ENCODE assay signal across 17 mouse cellular contexts in the genomic region with DNA sequence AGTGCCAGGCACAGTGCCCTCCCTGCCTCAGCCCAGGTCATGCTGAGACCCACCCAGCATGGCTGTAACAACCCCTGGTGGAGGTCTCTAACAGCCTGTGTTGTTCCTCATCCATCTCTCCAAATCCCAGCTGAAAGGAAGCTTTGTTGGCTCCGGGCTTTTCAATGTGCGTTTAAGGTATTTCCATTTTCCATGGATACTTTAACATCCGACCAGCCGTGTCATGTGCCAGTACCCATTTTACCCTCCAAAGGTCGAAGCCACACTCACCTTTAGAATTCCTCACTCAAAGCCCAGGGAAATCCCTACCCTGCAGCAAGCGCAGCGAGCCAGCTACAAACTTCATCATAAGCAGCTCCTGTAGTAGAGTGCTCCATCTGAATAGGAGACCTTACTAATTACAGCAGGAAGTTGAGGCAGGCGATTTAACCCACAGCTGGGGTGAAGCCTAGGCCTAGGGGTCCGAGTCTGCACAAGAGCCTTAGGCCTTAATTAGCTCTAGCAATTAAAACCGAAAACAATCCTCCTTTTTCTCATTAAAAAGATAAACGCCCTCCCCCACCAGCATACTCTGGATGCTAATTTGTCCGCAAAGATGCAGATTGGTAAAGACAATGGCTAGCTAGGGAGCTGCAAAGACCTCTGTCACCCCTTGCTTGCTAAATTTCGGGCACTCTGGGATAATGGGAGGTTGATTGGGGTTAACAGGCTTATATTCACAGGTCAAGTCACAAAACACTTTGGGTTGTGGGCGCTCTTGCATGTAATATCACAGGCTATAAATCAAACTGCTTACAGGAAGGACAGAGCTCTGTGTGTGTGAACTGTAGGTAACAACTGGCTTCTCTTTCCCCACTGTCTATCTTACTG.
A peak's percentile ranks its signal among the peaks of the same experiment; 100 is the strongest.
DNase-seq lines count a peak whose midpoint lies in the region; ATAC-seq lines count a peak whose summit lies in the region.
"Had no signal": no experiment of that assay in that cellular context is flagged by ENCODE, and none has a peak within 500 bp of the region (broad histone marks: within the 10 kb centered on the region; RNA-seq: fewer than 3 reads in every experiment).

No protein-coding gene starts in this region.

- peaks cover 2% of the 10 kb centered on the region; the same call in 1 of the 2 replicates for H3K27me3 ChIP-seq in kidney, embryonic 14.5 days (ENCODE audit: control insufficient read depth, insufficient read depth, low read length)
- H3K27me3 ChIP-seq in forebrain, embryonic 13.5 days: peaks cover 3% of the 10 kb centered on the region; the same call in 1 of the 2 replicates
- H3K27me3 ChIP-seq: stomach, embryonic 15.5 days had no signal

- no peaks in the 10 kb centered on the region for H3K36me3 ChIP-seq in kidney, embryonic 14.5 days (ENCODE audit: control insufficient read depth, insufficient read depth, low read length)
- H3K36me3 ChIP-seq in forebrain, embryonic 13.5 days (ENCODE audit: poor library complexity, severe bottlenecking): no peaks in the 10 kb centered on the region
- H3K36me3 ChIP-seq: midbrain, embryonic 12.5 days; stomach, embryonic 15.5 days had no signal

- 28% methylated on average over 14 of the region's 14 CpGs for WGBS in kidney, embryonic 14.5 days
- 4% methylated on average over 14 of the region's 14 CpGs for WGBS in forebrain, embryonic 13.5 days

- H3K4me1 ChIP-seq in kidney, embryonic 14.5 days (ENCODE audit: control insufficient read depth, insufficient read depth, low read length): peaks cover 6% of the 10 kb centered on the region; the same call in 1 of the 2 replicates
- peaks cover 19% of the 10 kb centered on the region for H3K4me1 ChIP-seq in forebrain, embryonic 13.5 days
- H3K4me1 ChIP-seq: stomach, embryonic 15.5 days had no signal

- H3K4me2 ChIP-seq in kidney, embryonic 14.5 days (replicated peaks; ENCODE audit: low read depth, low read length): no peak overlapping the region
- peak overlapping the region; percentile 33; the same call in 1 of the 2 replicates for H3K4me2 ChIP-seq in forebrain, embryonic 13.5 days
- H3K4me2 ChIP-seq: lung, embryonic 14.5 days; midbrain, embryonic 12.5 days; stomach, embryonic 15.5 days had no signal

- no peak overlapping the region for H3K4me3 ChIP-seq in kidney, embryonic 14.5 days (ENCODE audit: low read length)
- no peak overlapping the region for H3K4me3 ChIP-seq in forebrain, embryonic 13.5 days
- H3K4me3 ChIP-seq: left cerebral cortex, adult 2 months; midbrain, embryonic 12.5 days; stomach, embryonic 15.5 days had no signal

- H3K27ac ChIP-seq in kidney, embryonic 14.5 days (ENCODE audit: low read depth, low read length): no peak overlapping the region
- peak overlapping the region; percentile 61; the same call in 1 of the 2 replicates for H3K27ac ChIP-seq in forebrain, embryonic 13.5 days
- H3K27ac ChIP-seq: left cerebral cortex, adult 2 months; midbrain, embryonic 12.5 days; stomach, embryonic 15.5 days had no signal

- no peaks in the 10 kb centered on the region for H3K9me3 ChIP-seq in kidney, embryonic 14.5 days (ENCODE audit: control insufficient read depth, low read length)
- H3K9me3 ChIP-seq in forebrain, embryonic 13.5 days (replicated peaks): no peaks in the 10 kb centered on the region
- H3K9me3 ChIP-seq: midbrain, embryonic 12.5 days; stomach, embryonic 15.5 days had no signal

- no peak overlapping the region for H3K9ac ChIP-seq in kidney, embryonic 14.5 days (ENCODE audit: low read depth, low read length)
- no peak overlapping the region for H3K9ac ChIP-seq in forebrain, embryonic 13.5 days
- H3K9ac ChIP-seq: lung, embryonic 14.5 days; midbrain, embryonic 12.5 days; stomach, embryonic 15.5 days had no signal

- ATAC-seq in kidney, embryonic 14.5 days (ENCODE audit: low FRiP score, low TSS enrichment): peak; percentile 68; the same call in 1 of the 2 replicates
- ATAC-seq in forebrain, embryonic 13.5 days: peak; percentile 89

- DNase-seq in kidney, adult 8-10 months: no peak
- DNase-seq in embryo, embryonic 10.5 days (ENCODE audit: low spot score): peak; percentile 51
- peak; percentile 55 for DNase-seq in mesoderm, embryonic 11.5 days (ENCODE audit: low read depth, low spot score)
- DNase-seq in cerebellum, postnatal 4 days (ENCODE audit: low spot score in 2 of 2): no peak
- no peak for DNase-seq in MN1 (ENCODE audit: low spot score)
- no peak for DNase-seq in lung, postnatal 36 days
- DNase-seq: cerebellum, adult 18-20 months; heart, adult 11 months; heart, postnatal 10 days; liver; lung, embryonic 14.5 days; thymus, postnatal 14 days had no signal

Comparison
In these comparisons a context has a peak if more than half of its experiments do, and no peak if none do; other contexts are left out.
1. DNase-seq: peak in embryo, embryonic 10.5 days (single experiment) and mesoderm, embryonic 11.5 days (single experiment); none in kidney, adult 8-10 months (0 of 2), cerebellum, postnatal 4 days (0 of 2), MN1 (single experiment) and lung, postnatal 36 days (single experiment).